22 mouse cellular contexts compared by ENCODE assay signal in the genomic region with DNA sequence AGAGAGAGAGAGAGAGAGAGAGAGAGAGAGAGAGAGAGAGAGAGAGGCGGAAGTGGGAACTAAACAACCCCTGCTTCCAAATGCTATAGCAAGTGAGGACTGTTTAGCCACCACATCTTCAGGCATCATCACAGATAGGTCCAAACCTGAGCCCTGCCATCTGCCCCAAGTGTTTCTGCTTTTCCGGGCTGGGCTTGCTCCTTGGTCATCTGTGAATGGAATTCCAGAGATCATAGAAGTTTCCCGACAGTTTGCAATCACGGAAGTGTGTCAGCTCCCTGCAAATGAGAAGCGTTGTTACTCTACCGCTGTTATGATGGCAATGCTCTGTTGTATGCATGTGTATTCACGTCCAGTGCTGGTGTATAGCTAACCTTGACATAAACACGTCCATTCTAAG.
DNase-seq lines count a peak whose midpoint lies in the region; ATAC-seq lines count a peak whose summit lies in the region.
"Had no signal": no experiment of that assay in that cellular context is flagged by ENCODE, and none has a peak within 500 bp of the region (broad histone marks: within the 10 kb centered on the region; RNA-seq: fewer than 3 reads in every experiment).

No protein-coding gene starts in this region.

- H3K4me3 ChIP-seq in heart, embryonic 16.5 days (ENCODE audit: low read length) = no peak overlapping the region
- H3K4me3 ChIP-seq: embryonic facial prominence, embryonic 13.5 days; heart, adult 2 months; kidney, embryonic 15.5 days; lung, embryonic 15.5 days; myocyte had no signal

- H3K27me3 ChIP-seq in heart, embryonic 16.5 days (ENCODE audit: control insufficient read depth, insufficient read depth, low read length) = no peaks in the 10 kb centered on the region
- no peaks in the 10 kb centered on the region for H3K27me3 ChIP-seq in splenic B cell, adult 2 months (ENCODE audit: control insufficient read depth, insufficient read depth, low read length, poor library complexity, severe bottlenecking)
- H3K27me3 ChIP-seq: embryonic facial prominence, embryonic 13.5 days; kidney, embryonic 15.5 days; lung, embryonic 15.5 days had no signal

- no peaks in the 10 kb centered on the region for H3K36me3 ChIP-seq in heart, embryonic 16.5 days (ENCODE audit: control insufficient read depth, insufficient read depth)
- no peaks in the 10 kb centered on the region for H3K36me3 ChIP-seq in splenic B cell, adult 2 months (ENCODE audit: control insufficient read depth, insufficient read depth, low read length, poor library complexity, severe bottlenecking)
- H3K36me3 ChIP-seq: embryonic facial prominence, embryonic 13.5 days; kidney, embryonic 15.5 days; lung, embryonic 15.5 days had no signal

- 66% methylated on average over 8 of the region's 8 CpGs for WGBS in heart, embryonic 16.5 days

- no peak overlapping the region for H3K4me2 ChIP-seq in heart, embryonic 16.5 days (ENCODE audit: low read depth, low read length)
- H3K4me2 ChIP-seq: embryonic facial prominence, embryonic 13.5 days; hindbrain, embryonic 14.5 days; kidney, embryonic 15.5 days; lung, embryonic 15.5 days had no signal

- no peak for ATAC-seq in heart, embryonic 16.5 days (replicated peaks; ENCODE audit: extremely low read depth, insufficient read depth, low FRiP score)
- ATAC-seq in granulocyte monocyte progenitor cell, adult 5-6 weeks (replicated peaks; ENCODE audit: poor library complexity, severe bottlenecking) = peak; percentile 34
- ATAC-seq: forebrain, embryonic 14.5 days; intestine, embryonic 16.5 days had no signal

- peaks cover under 1% of the 10 kb centered on the region; the same call in 1 of the 2 replicates for H3K4me1 ChIP-seq in heart, embryonic 16.5 days (ENCODE audit: control insufficient read depth, insufficient read depth, low read length)
- H3K4me1 ChIP-seq: embryonic facial prominence, embryonic 13.5 days; kidney, embryonic 15.5 days; lung, embryonic 15.5 days had no signal

- H3K27ac ChIP-seq in heart, embryonic 16.5 days (ENCODE audit: low read length) = peak overlapping the region; percentile 19; the same call in 1 of the 2 replicates
- H3K27ac ChIP-seq: embryonic facial prominence, embryonic 13.5 days; heart, adult 2 months; hindbrain, embryonic 14.5 days; kidney, embryonic 15.5 days; lung, embryonic 15.5 days; macrophage had no signal

- H3K9me3 ChIP-seq in heart, embryonic 16.5 days (replicated peaks; ENCODE audit: control insufficient read depth, low read length) = no peaks in the 10 kb centered on the region
- H3K9me3 ChIP-seq: embryonic facial prominence, embryonic 13.5 days; kidney, embryonic 15.5 days; lung, embryonic 15.5 days had no signal

- H3K9ac ChIP-seq in heart, embryonic 16.5 days (ENCODE audit: low read length) = no peak overlapping the region
- H3K9ac ChIP-seq: embryonic facial prominence, embryonic 13.5 days; hindbrain, embryonic 14.5 days; kidney, embryonic 15.5 days; lung, embryonic 15.5 days had no signal

- no peak for DNase-seq in heart, adult 9 months (ENCODE audit: low spot score in 2 of 2)
- peak; percentile 32 for DNase-seq in CD4-positive helper T cell, adult 2 months (ENCODE audit: low read depth, low spot score)
- peak; percentile 11 for DNase-seq in splenic B cell, adult 2 months (ENCODE audit: low read depth, low spot score)
- DNase-seq in kidney, postnatal 25 days = no peak
- no peak for DNase-seq in frontal cortex, postnatal 25 days (ENCODE audit: low spot score in 2 of 2)
- DNase-seq in left cerebral cortex, adult 8-10 months (ENCODE audit: low spot score in 2 of 2) = no peak
- DNase-seq: cerebellum, adult 9-11 months; gastrocnemius, postnatal 14 days; heart, adult 2 months; heart, postnatal 10 days; midbrain, embryonic 14.5 days; right cerebral cortex, postnatal 25 days had no signal

Comparison
In these comparisons a context has a peak if more than half of its experiments do, and no peak if none do; other contexts are left out.
1. DNase-seq: peak in CD4-positive helper T cell, adult 2 months (single experiment) and splenic B cell, adult 2 months (single experiment); none in heart, adult 9 months (0 of 2), kidney, postnatal 25 days (0 of 2), frontal cortex, postnatal 25 days (0 of 2) and left cerebral cortex, adult 8-10 months (0 of 2).